Comparison of ENCODE assay signal across 29 mouse cellular contexts in the genomic region with DNA sequence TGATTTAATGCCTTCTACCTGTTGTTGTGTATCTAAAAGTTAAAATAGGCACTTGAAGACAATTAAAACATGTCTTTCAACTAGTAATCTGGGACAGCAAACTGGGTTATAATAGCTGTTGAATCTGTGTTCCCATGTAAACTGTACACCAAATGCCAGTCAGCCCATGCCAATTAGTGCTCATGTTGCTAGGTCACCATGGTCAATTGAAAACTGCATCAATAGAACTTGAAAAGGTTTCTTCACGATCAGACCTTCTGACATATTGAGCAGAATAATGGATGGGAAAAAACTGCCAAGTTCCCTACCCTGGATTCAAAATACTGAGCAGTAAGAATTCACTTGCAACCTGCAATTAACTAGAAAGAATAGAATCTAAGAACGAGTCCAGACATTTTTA. TPM values are rescaled to one million over a fixed set of nuclear protein-coding genes. Genes with fewer than 3 reads are reported as not detected.
A peak's percentile ranks its signal among the peaks of the same experiment; 100 is the strongest.
DNase-seq lines count a peak whose midpoint lies in the region; ATAC-seq and TF ChIP-seq lines count a peak whose summit lies in the region.
"Had no signal": no experiment of that assay in that cellular context is flagged by ENCODE, and none has a peak within 500 bp of the region (broad histone marks: within the 10 kb centered on the region; RNA-seq: fewer than 3 reads in every experiment).

No protein-coding gene starts in this region.

- no peak for TF ChIP-seq POLR2A in brain, embryonic 14.5 days (IDR thresholded peaks at IDR 0.05; ENCODE audit: borderline replicate concordance, extremely low read depth, insufficient read depth, insufficient read length, poor library complexity, severe bottlenecking)

- H3K4me2 ChIP-seq in forebrain, embryonic 13.5 days, result no peak overlapping the region
- no peak overlapping the region for H3K4me2 ChIP-seq in forebrain, embryonic 16.5 days (ENCODE audit: low read length)
- H3K4me2 ChIP-seq: heart, embryonic 11.5 days; hindbrain, embryonic 13.5 days; intestine, embryonic 15.5 days had no signal

- no peaks in the 10 kb centered on the region for H3K9me3 ChIP-seq in forebrain, embryonic 13.5 days (replicated peaks)
- H3K9me3 ChIP-seq in forebrain, embryonic 16.5 days (ENCODE audit: control insufficient read depth, low read length), result no peaks in the 10 kb centered on the region
- H3K9me3 ChIP-seq: hindbrain, embryonic 10.5 days; hindbrain, embryonic 13.5 days; intestine, embryonic 15.5 days had no signal

- WGBS in forebrain, embryonic 13.5 days, result 13% methylated on average over 2 of the region's 2 CpGs
- 5% methylated on average over 2 of the region's 2 CpGs for WGBS in forebrain, embryonic 16.5 days

- H3K27ac ChIP-seq in forebrain, embryonic 13.5 days, result no peak overlapping the region
- no peak overlapping the region for H3K27ac ChIP-seq in forebrain, embryonic 16.5 days (ENCODE audit: low read length)
- H3K27ac ChIP-seq: hindbrain, embryonic 10.5 days; hindbrain, embryonic 13.5 days; intestine, embryonic 15.5 days had no signal

- peak; percentile 35 for DNase-seq in layer of hippocampus, adult 9-11 months
- DNase-seq in layer of hippocampus, adult 18-20 months (ENCODE audit: low spot score in 2 of 2), result no peak
- peak; percentile 94 for DNase-seq in brain, embryonic 14.5 days (ENCODE audit: low read depth)
- no peak for DNase-seq in frontal cortex, postnatal 10 days (ENCODE audit: low spot score in 2 of 2)
- DNase-seq in kidney, postnatal 36 days, result no peak
- DNase-seq in right cerebral cortex, adult 2 months (ENCODE audit: low spot score in 2 of 2), result no peak
- DNase-seq: adrenal gland, adult 2 months; adrenal gland, postnatal 14 days; cerebellum, adult 18-20 months; cerebellum, adult 9-10 months; cerebellum, postnatal 14 days; gastrocnemius, postnatal 10 days; gastrocnemius, postnatal 36 days had no signal

- ATAC-seq in forebrain, embryonic 13.5 days, result peak; percentile 80
- peak; percentile 84 for ATAC-seq in forebrain, embryonic 16.5 days
- ATAC-seq: CD4-positive, CD25-positive, alpha-beta regulatory T cell, adult 4 months; hindbrain, embryonic 16.5 days; intestine, embryonic 15.5 days had no signal

- peaks cover 19% of the 10 kb centered on the region for H3K4me1 ChIP-seq in forebrain, embryonic 13.5 days
- H3K4me1 ChIP-seq in forebrain, embryonic 16.5 days (replicated peaks; ENCODE audit: control insufficient read depth, insufficient read depth, low read length), result peaks cover 4% of the 10 kb centered on the region; the same call in 1 of the 2 replicates
- H3K4me1 ChIP-seq: hindbrain, embryonic 13.5 days; intestine, embryonic 15.5 days had no signal

- TF ChIP-seq CTCF in brain, embryonic 14.5 days (IDR thresholded peaks at IDR 0.05; ENCODE audit: borderline replicate concordance, extremely low read depth, insufficient read depth, insufficient read length), result no peak

- peaks cover 28% of the 10 kb centered on the region for H3K36me3 ChIP-seq in forebrain, embryonic 13.5 days (ENCODE audit: poor library complexity, severe bottlenecking)
- peaks cover 17% of the 10 kb centered on the region for H3K36me3 ChIP-seq in forebrain, embryonic 16.5 days (ENCODE audit: control insufficient read depth, insufficient read depth)

- no peak overlapping the region for H3K9ac ChIP-seq in forebrain, embryonic 13.5 days
- H3K9ac ChIP-seq in forebrain, embryonic 16.5 days (replicated peaks; ENCODE audit: low read depth, low read length), result no peak overlapping the region
- H3K9ac ChIP-seq: hindbrain, embryonic 13.5 days; intestine, embryonic 15.5 days had no signal

- no peak overlapping the region for H3K4me3 ChIP-seq in forebrain, embryonic 13.5 days
- H3K4me3 ChIP-seq in forebrain, embryonic 16.5 days (replicated peaks; ENCODE audit: low read length), result no peak overlapping the region
- H3K4me3 ChIP-seq: hindbrain, embryonic 10.5 days; hindbrain, embryonic 13.5 days; intestine, embryonic 15.5 days had no signal

- H3K27me3 ChIP-seq in forebrain, embryonic 13.5 days, result peaks cover 22% of the 10 kb centered on the region
- H3K27me3 ChIP-seq in forebrain, embryonic 16.5 days (replicated peaks; ENCODE audit: control insufficient read depth, insufficient read depth, low read length), result peaks cover 4% of the 10 kb centered on the region; the same call in 1 of the 2 replicates
- H3K27me3 ChIP-seq: intestine, embryonic 15.5 days had no signal

RNA-seq across cellular contexts. Expression of a gene that starts 11.3 kb away (rescaled TPM):
- total RNA-seq in layer of hippocampus, adult 18-20 months (2021), result not detected
- polyA plus RNA-seq in brain, embryonic 14.5 days (2012; rRNA removed), result 2.2 and 2.5 TPM in 2 replicates
- polyA plus RNA-seq in forebrain, embryonic 13.5 days (2015; fragmentation: Nextera tagmentation; extraction: Ambion mirVana), result 0.10 and 0.46 TPM in 2 replicates
- polyA plus RNA-seq in forebrain, embryonic 16.5 days (2015; fragmentation: Nextera tagmentation; extraction: Ambion mirVana), result 0.11 TPM in 1 of 2 replicates, not detected in the other
- total RNA-seq: adrenal gland, adult 2 months; adrenal gland, postnatal 14 days; gastrocnemius, adult 18-20 months; gastrocnemius, postnatal 10 days; gastrocnemius, postnatal 36 days; heart, adult 8-10 months; heart, postnatal 25 days; MEL had no signal
- polyA plus RNA-seq: adrenal gland, adult 2 months; C2C12; CD4-positive, CD25-positive, alpha-beta regulatory T cell, adult 4 months; embryonic facial prominence, embryonic 14.5 days; heart, embryonic 11.5 days; heart, embryonic 14.5 days; heart, postnatal 0 days; hindbrain, embryonic 10.5 days; hindbrain, embryonic 13.5 days; hindbrain, embryonic 16.5 days; intestine, embryonic 15.5 days had no signal

Comparison
In these comparisons a context has a peak if more than half of its experiments do, and no peak if none do; other contexts are left out.
1. DNase-seq: peak in layer of hippocampus, adult 9-11 months (single experiment) and brain, embryonic 14.5 days (single experiment); none in layer of hippocampus, adult 18-20 months (0 of 2), frontal cortex, postnatal 10 days (0 of 2), kidney, postnatal 36 days (0 of 2) and right cerebral cortex, adult 2 months (0 of 2).